Mouse (Mus musculus) ovary, postnatal 14 days (tissue): Measurements from ENCODE around the gene Fkbp2.
"Not testable (repeated sequence)": the region's sequence is repeated elsewhere in the genome, so short reads cannot be mapped to it uniquely, and the experiment has no call there.

ENCODE experiments used
- DNase-seq: peaks from one replicate; pipeline ENCODE4 v3.0.0; 2022; ENCODE audit warnings: low spot score

Gene Fkbp2

DNA sequence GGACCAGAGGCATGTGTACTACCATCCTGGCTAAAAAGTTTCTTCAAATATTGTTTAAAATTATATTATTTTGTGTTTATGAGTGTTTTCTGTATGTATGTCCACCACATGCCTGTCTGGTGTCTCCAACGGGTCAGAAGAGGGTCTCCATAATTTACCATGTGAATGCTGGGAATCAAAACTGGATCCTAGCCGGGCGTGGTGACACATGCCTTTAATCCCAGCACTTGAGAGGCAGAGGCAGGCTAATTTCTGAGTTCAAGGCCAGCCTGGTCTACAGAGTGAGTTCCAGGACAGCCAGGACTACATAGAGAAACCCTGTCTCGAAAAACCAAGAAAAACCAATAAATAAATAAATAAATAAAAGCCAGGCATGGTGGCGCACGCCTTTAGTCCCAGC, 10.9 kb upstream of the Fkbp2 start:
- not testable (repeated sequence) for DNase-seq

DNA sequence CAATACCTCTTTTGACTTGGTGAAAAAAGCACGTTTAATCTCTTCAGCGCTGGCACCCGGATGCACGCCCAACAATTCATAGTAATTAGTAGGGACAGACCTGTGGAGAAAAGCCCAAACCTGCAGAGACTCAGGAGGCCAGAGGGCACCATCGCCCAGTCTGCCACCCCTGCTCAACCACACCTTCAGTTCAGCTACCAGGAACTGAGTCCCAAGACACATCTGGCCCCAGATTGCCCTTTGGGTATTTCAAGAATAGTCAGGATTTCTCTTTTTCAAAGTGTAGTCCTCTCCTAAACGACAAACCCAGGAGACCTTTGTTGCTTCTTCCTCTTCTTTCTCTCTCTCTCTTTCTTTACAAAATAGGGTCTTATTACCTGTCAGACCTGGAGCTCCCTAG, 10.4 kb upstream of the Fkbp2 start:
- DNase-seq: no peak

DNA sequence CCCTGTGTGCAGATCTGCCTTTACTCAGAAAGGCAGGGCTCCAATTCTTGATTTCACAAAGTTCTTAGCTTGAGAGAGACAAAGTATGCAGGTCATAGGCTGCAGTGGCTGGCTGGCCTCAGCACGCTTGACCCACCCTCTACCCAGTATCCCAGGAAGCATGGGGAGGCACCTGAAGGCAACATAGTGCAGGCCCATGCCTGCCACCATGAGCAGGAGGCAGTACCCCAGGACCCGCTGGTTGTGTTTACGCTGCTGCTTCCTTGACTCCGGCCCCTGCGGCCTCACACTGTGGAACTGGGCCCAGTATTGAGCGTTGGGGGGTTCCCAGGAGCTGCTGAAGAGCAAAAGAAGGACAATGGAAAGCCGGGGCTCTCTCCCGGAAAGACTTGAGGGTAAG, 8.9 kb upstream of the Fkbp2 start:
- DNase-seq: no peak

DNA sequence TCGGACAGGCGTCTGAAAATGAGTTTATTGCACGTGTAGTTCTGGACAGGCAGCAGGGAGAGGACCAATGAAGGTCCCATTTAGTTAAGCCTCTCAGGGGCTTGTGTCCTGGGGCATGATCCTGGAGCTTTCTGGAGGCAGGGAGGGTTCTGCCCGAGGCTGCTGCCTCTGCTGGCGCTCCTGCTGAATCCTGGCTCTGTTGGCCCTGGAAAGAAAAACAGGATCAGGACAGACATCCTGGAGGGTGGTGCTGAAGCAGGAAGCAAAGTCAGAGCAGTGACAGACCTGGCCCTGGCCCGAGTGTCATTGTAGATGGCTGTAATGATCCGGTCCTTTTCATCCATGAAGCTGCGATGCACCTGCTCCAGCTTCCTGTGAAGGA, 7.6 kb upstream of the Fkbp2 start:
- DNase-seq: no peak

DNA sequence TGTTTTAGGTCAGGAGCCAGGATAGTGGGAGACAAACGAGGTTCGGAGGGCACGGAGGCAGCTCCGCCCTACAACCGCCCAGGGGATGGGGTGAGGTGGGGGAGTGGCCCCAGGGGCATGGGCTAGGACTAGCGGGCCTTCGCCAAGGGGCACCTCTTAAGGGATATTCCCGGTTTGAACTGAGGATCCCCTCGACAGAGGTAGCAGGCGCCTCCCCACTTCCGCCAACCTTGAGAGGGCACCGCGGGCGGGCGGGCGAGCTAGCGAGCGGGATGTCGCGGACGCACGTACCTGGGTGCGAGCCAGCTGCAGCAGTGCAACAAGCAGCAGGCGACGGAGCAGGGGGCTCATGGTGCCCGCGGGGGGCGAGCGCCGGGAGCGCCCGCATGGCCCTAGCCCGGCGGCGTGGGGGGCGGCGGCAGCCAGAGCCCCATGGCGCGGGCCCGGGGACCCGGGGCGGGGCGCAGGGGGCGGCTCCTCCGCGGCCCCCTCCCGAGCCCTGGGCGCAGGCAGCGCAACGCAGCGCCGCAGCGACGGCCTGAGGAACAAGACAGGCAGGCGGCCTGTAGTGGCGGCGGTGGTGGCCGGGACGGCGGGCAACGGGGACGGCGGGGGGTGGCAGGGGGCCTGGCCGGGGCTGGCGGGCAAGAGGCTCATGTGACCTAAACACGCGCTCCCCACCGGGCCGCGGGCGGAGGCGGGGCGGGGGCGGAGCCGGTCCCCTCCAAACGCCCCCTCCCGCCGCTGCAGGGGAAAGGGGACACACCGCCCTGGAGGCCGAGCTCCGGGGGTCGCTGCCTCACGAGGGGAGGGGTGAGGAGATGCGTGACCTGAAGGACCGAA, 7.0 kb upstream of the Fkbp2 start, which contains the start of gene Vegfb:
Gene Vegfb (minus strand): TSS at position 591 of the 843 bp plus-strand sequence.
- DNase-seq: no peak

DNA sequence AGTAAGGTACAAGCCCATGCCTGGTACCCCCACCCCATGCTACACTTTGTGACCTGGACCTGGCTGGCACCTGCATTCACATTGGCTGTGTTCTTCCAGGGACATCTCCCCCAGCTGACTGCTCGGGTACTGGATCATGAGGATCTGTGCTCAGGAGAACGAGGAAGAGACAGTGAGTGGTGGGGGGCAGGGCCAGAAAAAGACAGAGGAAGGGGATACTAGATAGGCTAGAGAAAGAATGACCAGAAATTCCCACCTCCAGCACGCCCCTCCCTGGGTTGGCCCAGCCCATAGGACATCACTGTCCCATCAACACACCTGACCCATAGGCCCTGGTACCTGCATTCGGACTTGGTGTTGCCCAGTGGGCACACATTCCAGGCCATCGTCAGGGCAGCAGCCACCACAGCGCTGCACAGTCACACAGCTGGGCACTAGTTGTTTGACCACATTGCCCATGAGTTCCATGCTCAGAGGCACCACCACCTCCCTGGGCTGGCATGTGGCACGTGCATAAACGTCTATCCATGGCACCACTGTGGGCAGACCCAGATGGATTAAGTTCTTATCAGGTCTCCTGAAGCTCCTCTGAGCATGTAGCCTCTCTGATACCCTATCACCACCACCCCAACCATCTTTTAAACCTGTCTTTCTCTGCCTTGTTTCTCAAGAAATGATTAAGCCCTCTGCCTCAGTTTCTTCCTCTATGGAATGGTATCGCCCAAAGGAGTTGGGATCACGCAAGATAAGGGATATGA, 5.8 kb upstream of the Fkbp2 start:
- no peak for DNase-seq

DNA sequence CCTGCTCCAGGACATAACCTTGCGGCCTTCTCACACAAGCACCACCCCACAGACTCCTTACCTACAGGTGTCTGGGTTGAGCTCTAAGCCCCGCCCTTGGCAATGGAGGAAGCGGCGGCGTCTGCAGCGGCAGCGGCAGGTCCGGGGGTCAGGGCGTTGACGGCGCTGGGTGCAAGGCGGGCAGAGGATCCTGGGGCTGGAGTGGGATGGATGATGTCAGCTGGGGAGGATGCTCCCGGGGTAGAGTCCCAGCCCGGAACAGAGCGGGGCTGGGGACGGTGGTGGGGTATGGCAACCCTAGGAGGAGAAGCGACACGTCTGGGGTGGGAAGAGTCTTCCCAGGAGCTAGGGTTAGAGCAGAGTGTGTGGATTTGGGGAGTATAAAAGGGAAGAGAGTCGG, 5.0 kb upstream of the Fkbp2 start:
- no peak for DNase-seq

DNA sequence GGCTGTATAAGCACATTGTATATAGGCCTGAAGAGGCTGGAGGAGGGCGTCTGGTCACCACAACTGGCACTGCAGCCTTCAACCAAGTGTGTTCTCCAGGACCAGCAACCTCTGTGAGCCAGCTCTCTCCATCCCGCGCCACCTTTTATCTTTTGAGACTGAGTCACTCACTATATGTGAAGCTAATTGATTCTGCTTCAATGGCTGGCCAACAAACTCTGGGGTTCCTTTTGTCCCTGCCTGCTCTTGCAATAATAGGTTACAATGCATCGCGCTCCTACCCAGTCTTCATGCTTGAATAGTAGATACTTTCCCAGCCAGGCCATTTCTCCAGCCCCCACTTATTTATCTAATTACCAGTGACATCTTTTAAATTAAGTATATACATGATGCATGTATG, 3.3 kb upstream of the Fkbp2 start:
- DNase-seq: no peak

DNA sequence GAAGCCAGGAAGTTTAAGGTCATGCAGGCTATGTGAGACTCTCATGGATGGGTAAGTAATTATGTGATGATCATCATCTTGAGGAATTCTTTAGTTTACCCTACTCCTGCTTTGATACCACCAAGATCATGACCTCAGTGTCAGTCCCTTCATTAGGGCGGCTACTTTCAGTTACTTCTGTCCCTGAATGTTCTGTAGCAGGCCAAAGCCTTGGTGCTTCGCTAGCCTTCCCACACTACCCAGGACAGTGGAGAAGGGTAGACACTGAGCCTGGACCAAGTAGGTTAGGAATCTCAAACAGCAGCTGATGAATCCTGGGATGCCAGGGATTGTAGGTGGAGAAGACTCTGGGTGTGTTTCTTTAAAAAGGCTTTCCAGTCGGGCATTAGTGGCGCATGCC, 1.2 kb upstream of the Fkbp2 start:
- DNase-seq: no peak

DNA sequence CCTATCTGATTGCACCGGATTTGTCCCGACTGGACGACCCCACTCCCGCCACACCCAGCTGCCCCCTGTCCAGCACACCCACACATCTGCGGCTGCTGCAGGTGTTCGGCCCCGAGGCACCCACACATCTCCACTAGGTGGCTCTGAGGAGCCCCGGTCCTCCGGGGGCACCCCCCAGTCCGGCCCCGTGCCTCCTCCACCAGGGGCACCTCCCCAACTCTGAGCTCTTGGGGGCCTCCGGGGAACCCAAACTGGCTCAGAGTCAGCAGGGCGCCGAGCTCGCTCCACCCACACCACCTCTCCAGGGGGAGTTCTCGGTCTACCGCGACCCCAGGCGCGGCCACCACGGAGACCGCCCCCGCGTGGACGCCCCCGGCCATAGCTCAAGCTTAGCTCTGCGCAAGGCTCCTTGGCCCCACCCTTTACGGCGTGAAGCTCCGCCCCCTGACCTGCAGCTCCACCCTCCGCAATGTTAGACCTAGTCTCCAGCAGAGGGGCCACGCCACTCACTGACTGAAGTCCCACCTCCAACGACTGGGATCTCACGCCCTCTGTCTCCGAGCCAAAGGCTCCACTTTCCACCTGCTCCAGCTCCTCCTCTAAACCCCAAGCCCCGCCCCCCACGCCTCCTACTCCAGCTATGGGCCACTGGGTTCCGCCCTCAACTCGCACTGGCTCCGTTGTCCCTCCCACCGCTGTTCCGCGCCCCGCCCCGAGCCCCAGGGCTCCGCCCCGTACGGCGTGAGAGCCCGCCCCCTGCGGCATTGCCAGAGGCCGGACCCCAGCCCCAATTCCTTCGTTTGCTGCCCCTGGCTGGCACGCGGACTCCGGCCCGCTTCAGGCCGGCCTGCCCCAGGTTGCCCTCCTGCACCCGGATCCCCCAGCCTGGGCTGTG, 568 bp downstream of the Fkbp2 start:
- peak; percentile 99 for DNase-seq

DNA sequence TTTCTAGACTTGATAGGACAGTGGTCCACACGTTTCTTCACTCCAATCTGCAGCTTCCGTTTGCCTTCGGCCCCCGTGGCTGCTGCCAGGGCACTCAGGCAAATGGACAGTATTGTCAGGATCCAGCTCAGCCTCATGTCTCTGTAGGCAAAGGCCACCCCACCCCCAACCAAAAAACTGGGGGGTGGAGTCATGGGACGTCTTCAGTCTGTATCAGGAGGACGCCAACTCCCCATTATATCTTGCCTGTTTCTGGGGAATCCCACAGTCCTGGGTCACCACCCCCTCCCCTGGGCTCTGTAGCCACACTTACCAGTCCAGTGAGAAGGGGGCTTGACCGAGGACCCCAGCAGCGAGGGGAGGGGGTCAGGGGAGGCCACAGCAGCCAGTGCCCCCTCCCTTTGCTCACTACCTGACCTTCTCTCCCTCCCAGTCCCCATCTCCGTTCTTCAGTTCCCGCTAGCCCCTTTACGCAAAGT, 1.3 kb downstream of the Fkbp2 start:
- DNase-seq: no peak

DNA sequence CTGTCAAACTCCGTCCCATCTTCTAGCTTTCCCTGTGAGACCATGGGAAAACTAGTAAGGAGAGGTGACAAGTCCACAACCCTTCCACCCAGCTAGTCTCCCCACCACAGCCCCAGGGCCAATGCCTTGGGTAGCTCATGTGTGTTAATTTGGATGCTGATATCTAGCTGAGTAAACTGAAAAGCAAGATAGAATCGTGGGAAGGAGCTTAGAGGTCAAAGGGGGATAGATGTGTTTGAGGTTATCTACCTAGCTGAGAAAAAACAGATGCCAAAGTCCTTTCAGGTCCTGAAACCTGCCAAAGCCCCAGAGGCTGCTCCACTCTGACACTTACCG, 1.7 kb downstream of the Fkbp2 start:
- no peak for DNase-seq

DNA sequence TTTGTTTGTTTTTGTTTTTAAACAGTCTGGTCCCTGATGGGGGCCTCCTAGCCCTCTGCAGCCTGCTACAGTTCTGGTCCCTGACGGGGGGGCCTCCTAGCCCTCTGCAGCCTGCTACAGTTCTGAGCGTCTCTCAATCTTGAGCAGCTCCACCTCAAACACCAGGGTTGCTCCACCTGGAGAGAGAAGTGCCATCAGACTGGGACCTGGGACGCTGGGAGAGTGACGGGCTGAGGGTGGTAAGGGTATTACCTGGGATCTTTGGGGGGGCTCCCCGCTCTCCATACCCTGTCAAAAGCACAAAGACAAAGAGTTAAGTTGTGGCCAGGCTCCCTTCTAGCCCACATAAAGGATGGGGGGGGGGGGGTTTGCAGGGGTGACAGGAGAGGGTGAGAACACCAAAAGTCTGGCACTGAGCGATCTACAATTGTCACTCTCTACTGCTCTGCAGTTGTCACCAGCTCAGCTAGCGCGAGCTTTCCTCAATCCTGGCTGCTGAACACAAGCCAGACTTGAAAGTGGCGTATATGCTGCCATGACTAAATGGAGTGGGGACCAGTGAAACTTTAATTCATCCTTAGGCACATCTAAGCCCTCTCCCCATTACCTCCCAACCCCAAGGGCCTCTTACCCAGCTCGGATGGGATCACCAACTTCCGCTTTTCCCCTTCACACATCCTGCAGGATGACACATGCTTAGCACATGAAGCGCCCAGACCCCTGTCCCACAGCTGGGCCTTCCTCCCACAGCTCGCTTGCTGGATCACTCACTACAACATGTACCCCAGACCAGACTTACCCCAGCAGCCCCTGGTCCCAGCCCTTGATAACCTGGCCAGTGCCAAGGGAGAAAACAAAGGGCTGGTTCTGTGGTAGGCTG, 2.3 kb downstream of the Fkbp2 start:
- DNase-seq: no peak

DNA sequence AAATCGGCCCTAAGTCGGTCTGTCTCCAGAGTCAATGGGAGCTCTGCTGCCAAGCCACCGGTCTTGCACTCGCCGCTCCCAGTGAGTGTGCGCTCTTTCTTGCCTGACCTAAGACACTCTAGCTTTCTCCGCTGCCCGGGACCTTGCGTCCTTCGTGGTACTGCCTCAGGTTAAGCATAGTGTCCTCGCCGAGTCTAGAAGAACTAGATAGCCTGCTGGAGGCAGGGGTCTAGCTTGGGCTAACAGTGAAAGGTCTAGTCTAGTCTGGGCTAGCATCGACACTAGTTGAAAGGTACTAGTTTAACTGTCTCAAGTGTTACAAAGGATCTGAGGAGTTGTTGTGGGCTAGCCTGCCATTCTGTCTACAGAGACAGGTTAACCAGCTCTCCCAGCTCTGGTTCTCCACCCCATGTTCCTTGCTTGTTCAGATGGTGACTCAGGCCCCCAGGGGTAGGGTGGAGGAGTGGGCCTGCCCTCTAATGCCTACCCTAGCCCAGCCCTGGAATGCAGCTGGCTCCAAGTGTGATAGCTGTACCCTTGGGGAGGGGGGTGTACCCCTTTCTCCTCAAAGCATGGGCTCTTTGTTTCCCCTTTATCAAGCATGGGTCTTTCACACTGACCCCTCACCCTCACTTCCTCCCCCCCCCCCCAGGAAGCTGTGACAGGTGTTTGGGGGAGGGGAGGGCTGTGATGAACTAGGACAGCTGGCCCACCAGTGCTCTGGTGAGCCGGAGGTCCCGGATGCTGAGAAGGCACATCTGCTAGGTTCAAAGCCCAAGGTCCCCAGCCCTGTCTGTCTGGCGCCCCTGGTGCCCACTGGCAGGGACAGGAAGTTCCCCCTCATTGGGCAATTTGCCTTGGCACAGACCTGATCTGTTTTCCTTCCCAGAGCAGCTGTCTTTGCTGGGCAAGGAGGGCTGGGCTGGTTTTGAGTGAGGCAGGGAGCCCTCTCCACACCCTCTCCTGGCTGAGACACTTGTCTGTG, 4.5 kb downstream of the Fkbp2 start, which contains the start of gene Plcb3:
Gene Plcb3 (minus strand): TSS at position 934 of the 985 bp plus-strand sequence.
- no peak for DNase-seq

DNA sequence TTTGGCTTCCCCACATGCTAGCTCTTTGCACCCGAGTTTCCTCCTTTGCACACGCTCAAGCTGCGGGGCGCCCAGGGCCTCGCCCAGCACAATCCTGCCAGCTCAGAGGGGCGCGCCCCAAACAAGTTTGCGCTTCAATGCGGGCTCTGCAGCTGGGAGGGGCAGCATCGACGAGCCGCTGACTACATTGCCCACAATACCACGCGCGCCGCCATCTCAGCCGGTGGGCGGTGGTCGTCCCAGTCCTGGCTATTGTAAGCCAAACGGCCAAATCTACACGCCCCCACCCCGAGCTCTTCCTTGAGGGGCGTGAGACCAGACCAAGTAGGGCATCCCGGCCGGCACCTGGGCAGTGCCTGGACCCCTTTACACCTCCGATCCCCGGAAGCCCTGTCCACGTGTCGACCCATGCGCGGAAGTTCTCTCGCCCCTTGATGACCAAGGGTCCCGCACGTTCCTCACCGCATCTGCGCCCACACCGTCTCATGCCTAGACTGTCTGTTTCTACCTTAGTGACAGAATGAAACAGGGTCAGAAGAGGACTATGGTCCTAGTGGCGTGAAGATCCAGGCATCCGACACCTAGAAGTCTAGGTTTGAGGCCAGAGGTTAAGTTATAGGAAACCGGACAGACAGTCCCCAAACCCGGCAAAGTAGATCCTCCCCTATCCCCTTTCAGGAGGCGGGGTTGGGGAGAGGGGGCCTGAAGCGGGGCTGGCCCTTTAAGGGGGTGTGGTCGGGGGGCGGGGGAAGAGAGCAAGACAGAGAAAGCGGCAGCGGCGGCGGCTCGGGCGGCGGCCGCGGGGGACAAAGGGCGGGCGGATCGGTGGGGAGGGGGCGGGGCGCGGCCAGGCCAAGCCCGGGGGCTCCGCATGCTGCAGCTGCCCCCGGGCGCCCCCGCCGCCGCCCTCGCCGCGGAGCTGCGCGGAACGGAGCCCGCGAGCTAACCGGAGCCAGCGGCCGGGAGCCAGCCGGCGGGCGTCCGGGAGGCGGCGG, 5.8 kb downstream of the Fkbp2 start, which contains the start of gene Ppp1r14b:
Gene Ppp1r14b (plus strand): TSS at position 758 of the 995 bp plus-strand sequence.
- peak; percentile 65 for DNase-seq

DNA sequence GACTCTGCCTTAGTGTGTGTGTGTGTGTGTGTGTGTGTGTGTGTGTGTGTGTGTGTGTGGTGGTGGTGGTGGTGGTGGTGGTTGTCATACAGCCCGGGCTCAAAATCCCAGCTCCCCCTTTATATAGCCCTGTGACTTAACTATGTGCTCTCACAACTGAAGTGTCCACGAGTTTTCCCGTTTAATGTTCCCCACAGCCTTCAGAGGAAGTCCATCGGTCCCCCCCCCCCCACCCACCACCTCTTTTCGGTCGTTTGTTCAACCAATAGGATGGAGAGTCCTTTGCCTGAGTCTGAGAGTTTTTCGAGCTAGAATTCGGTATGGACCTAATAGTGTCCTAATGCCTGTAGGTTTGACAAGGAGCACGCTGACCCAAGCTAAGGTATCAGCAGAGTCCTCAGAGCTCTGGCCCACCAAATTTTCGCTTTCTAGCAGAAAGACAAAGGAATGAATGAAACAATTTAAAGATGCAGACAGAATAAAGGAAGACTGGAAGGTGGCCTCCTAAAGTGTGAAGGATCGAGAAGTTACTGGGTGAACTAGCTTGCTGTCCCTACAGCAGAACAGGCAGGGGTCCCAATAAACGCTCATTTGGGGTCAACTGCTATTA, 6.6 kb downstream of the Fkbp2 start:
- DNase-seq: no peak

DNA sequence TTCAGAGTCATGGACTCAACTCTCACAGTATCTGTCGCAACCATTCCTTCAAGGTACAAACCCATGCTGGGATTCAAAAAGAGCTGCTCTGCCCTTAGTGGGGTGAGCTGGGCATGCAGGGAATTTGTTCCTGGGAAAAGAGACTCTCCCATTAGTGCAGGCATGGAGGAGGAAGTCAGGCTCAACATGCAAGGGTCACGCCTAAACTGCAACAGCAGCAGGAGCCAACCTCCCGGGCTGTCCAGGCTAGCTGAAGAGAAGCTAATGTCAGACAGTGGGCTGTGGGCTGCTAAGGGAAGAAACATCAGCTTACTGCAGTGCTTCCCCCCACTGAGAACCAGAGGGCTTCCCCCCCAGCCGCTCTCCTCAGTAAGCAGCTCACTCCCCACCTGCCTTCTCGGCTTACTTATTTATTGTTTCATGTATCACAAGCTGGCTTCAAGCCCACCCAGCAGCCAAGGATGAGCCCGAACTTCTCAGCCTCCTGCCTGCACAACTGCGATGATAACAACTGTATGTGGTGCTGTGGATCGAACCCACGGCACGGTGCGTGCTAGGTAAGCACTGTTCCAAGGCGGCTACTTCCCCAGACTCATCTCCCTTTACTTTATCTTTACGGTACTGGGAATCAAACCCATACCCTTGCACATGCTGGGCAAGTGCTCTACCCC, 7.9 kb downstream of the Fkbp2 start:
- DNase-seq: no peak

DNA sequence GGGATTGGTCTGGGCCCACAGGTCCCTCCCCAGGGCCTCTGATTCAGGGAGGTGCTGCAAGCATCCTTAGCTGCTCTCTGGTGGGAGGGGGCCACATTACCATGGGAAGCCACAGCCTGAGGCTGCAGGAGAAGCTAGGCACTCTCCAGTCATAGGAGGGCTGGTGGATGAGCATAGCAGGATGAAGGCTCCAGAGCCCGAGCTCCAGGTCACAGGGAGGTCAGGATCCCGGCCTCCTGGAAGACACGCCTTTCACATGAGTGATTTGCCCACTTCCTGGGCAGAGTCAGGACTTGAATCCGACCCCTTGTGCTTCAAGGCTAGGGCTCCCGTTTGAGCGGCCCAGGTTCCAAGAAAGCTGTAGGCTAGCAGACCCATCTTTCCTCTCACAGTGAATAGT, 8.7 kb downstream of the Fkbp2 start:
- no peak for DNase-seq
